In genomic region chr9:35334536-35334935, GRCm38 (mm10) we compare ENCODE assay signal across 17 mouse cellular contexts.
A peak's percentile ranks its signal among the peaks of the same experiment; 100 is the strongest.
DNase-seq lines count a peak whose midpoint lies in the region; ATAC-seq lines count a peak whose summit lies in the region.
"Had no signal": no experiment of that assay in that cellular context is flagged by ENCODE, and none has a peak within 500 bp of the region (broad histone marks: within the 10 kb centered on the region; RNA-seq: fewer than 3 reads in every experiment).

No protein-coding gene starts in this region.

- no peaks in the 10 kb centered on the region for H3K36me3 ChIP-seq in hindbrain, embryonic 10.5 days
- no peaks in the 10 kb centered on the region for H3K36me3 ChIP-seq in hindbrain, embryonic 13.5 days
- no peaks in the 10 kb centered on the region for H3K36me3 ChIP-seq in forebrain, embryonic 14.5 days (ENCODE audit: control insufficient read depth, insufficient read depth, low read length)
- no peaks in the 10 kb centered on the region for H3K36me3 ChIP-seq in stomach, embryonic 14.5 days (ENCODE audit: control insufficient read depth, insufficient read depth, low read length)

- no peak for ATAC-seq in hindbrain, embryonic 13.5 days (ENCODE audit: low FRiP score)
- ATAC-seq in forebrain, embryonic 14.5 days: no peak
- no peak for ATAC-seq in stomach, embryonic 14.5 days (ENCODE audit: insufficient number of reproducible peaks, insufficient read depth, low FRiP score, low read depth)

- H3K4me2 ChIP-seq in hindbrain, embryonic 13.5 days: no peak overlapping the region
- no peak overlapping the region for H3K4me2 ChIP-seq in forebrain, embryonic 14.5 days (ENCODE audit: low read length)
- no peak overlapping the region for H3K4me2 ChIP-seq in stomach, embryonic 14.5 days (replicated peaks; ENCODE audit: low read depth, low read length)
- H3K4me2 ChIP-seq: hindbrain, embryonic 14.5 days; liver, embryonic 11.5 days had no signal

- H3K9ac ChIP-seq in hindbrain, embryonic 13.5 days: no peak overlapping the region
- H3K9ac ChIP-seq in forebrain, embryonic 14.5 days (ENCODE audit: low read length): no peak overlapping the region
- H3K9ac ChIP-seq in stomach, embryonic 14.5 days (replicated peaks; ENCODE audit: low read depth, low read length): no peak overlapping the region
- H3K9ac ChIP-seq: hindbrain, embryonic 14.5 days had no signal

- H3K9me3 ChIP-seq in hindbrain, embryonic 10.5 days: no peaks in the 10 kb centered on the region
- H3K9me3 ChIP-seq in hindbrain, embryonic 13.5 days: no peaks in the 10 kb centered on the region
- no peaks in the 10 kb centered on the region for H3K9me3 ChIP-seq in forebrain, embryonic 14.5 days (replicated peaks; ENCODE audit: control insufficient read depth, low read length)
- H3K9me3 ChIP-seq in stomach, embryonic 14.5 days (ENCODE audit: control insufficient read depth, low read depth, low read length): no peaks in the 10 kb centered on the region

- peaks cover 83% of the 10 kb centered on the region for H3K4me1 ChIP-seq in hindbrain, embryonic 10.5 days (replicated peaks)
- peaks cover 54% of the 10 kb centered on the region for H3K4me1 ChIP-seq in hindbrain, embryonic 13.5 days (replicated peaks)
- peaks cover 59% of the 10 kb centered on the region for H3K4me1 ChIP-seq in forebrain, embryonic 14.5 days (ENCODE audit: control insufficient read depth, insufficient read depth, low read length)
- H3K4me1 ChIP-seq in stomach, embryonic 14.5 days (ENCODE audit: control insufficient read depth, insufficient read depth, low read length): peaks cover 45% of the 10 kb centered on the region

- H3K4me3 ChIP-seq in hindbrain, embryonic 10.5 days: no peak overlapping the region
- no peak overlapping the region for H3K4me3 ChIP-seq in hindbrain, embryonic 13.5 days
- H3K4me3 ChIP-seq in forebrain, embryonic 14.5 days (ENCODE audit: low read depth, low read length): no peak overlapping the region
- no peak overlapping the region for H3K4me3 ChIP-seq in stomach, embryonic 14.5 days (ENCODE audit: low read depth, low read length)

- peak; percentile 32 for DNase-seq in cerebellum, adult 9-11 months
- DNase-seq in cerebellum, postnatal 4 days (ENCODE audit: low spot score in 2 of 2): no peak
- no peak for DNase-seq in hindbrain, embryonic 10.5 days (ENCODE audit: low spot score)
- DNase-seq in forebrain, embryonic 14.5 days (ENCODE audit: low spot score): no peak
- no peak for DNase-seq in ovary, postnatal 10 days (ENCODE audit: low spot score)
- DNase-seq in adrenal gland, postnatal 25 days: no peak
- DNase-seq: cerebellum, adult 8-10 months; kidney, adult 9 months; lung, postnatal 36 days; midbrain, embryonic 14.5 days; right cerebral cortex, postnatal 4 days; thymus, postnatal 36 days had no signal

- 58% methylated on average over 5 of the region's 5 CpGs for WGBS in hindbrain, embryonic 10.5 days
- WGBS in hindbrain, embryonic 13.5 days: 68% methylated on average over 5 of the region's 5 CpGs
- 54% methylated on average over 5 of the region's 5 CpGs for WGBS in forebrain, embryonic 14.5 days
- WGBS in stomach, embryonic 14.5 days: 53% methylated on average over 5 of the region's 5 CpGs

- peaks cover 96% of the 10 kb centered on the region for H3K27me3 ChIP-seq in hindbrain, embryonic 10.5 days (ENCODE audit: insufficient read depth, poor library complexity, severe bottlenecking)
- peaks cover 86% of the 10 kb centered on the region for H3K27me3 ChIP-seq in hindbrain, embryonic 13.5 days
- no peaks in the 10 kb centered on the region for H3K27me3 ChIP-seq in forebrain, embryonic 14.5 days (replicated peaks; ENCODE audit: control insufficient read depth, insufficient read depth, low read length)
- no peaks in the 10 kb centered on the region for H3K27me3 ChIP-seq in stomach, embryonic 14.5 days (ENCODE audit: control insufficient read depth, insufficient read depth, low read length)
- H3K27me3 ChIP-seq: Patski had no signal

- H3K27ac ChIP-seq in hindbrain, embryonic 10.5 days: 0 out of 2 replicates have a peak overlapping the region, but pooled peaks have one; percentile 50
- no peak overlapping the region for H3K27ac ChIP-seq in hindbrain, embryonic 13.5 days
- 0 out of 2 replicates have a peak overlapping the region, but pooled peaks have one; percentile 70 for H3K27ac ChIP-seq in forebrain, embryonic 14.5 days (ENCODE audit: low read depth, low read length)
- H3K27ac ChIP-seq in stomach, embryonic 14.5 days (ENCODE audit: low read length): peak overlapping the region; percentile 90; the same call in 1 of the 2 replicates
- H3K27ac ChIP-seq: hindbrain, embryonic 14.5 days had no signal
